Mouse (Mus musculus): ENCODE data around the gene Cfap61.

- TF ChIP-seq CTCF (conservative IDR thresholded peaks at IDR 0.05; ENCODE audit: low read length): no peak
- TF ChIP-seq POU5F1 (IDR thresholded peaks at IDR 0.05; ENCODE audit: borderline replicate concordance, low read length): no peak
- no peak for TF ChIP-seq NANOG (IDR thresholded peaks at IDR 0.05; ENCODE audit: borderline replicate concordance, low read length)
These were observed 289.6 kb downstream of the Cfap61 start for GRCm38 (mm10) chr2:146224141-146224540.

Data from E14TG2a.4 (cell line).